Mouse (Mus musculus) ES-Bruce4 (cell line): Measurements from ENCODE around the gene Phex.

ENCODE experiments used
- CTCF ChIP-seq: IDR thresholded peaks from one replicate; pipeline ENCODE4 v1.8.1; 2011; ENCODE audit warnings: low read depth, low read length
- EP300 ChIP-seq: IDR thresholded peaks from 2 replicates; pipeline ENCODE4 v1.6.1; 2011; ENCODE audit warnings: low read depth, low read length; ENCODE audit not compliant: insufficient read depth
- POLR2A ChIP-seq: IDR thresholded peaks from one replicate; pipeline ENCODE4 v1.8.1; 2011; ENCODE audit warnings: low read length; ENCODE audit not compliant: insufficient read depth

DNA sequence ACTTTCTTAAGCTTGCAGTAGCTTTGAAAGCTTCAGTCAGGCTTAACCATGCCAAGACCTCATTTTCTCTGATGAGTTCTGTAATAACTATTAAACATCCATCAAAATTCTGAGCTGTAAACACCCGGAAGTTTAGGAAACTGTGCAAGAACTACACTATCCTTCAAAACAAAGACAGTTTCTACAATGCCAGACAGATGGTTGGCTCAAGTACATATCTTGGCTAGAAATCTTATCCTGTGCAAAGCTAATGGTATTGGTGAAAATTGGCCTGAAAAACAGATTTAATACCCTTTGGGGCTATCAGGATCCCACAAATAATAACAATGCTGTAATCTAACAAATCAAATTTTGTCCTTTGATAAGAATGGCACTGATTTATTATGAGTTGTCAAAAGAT, 138.5 kb downstream of the Phex start:
- TF ChIP-seq POLR2A (no peak), EP300 (no peak), CTCF (no peak)
